Mouse (Mus musculus) forebrain, embryonic 16.5 days (tissue): ENCODE results near the gene Wdr27. TPM values are rescaled to one million over a fixed set of nuclear protein-coding genes. Genes with fewer than 3 reads are reported as not detected.
"Not testable (repeated sequence)": the region's sequence is repeated elsewhere in the genome, so short reads cannot be mapped to it uniquely, and the experiment has no call there.

Experiments used
- ATAC-seq: fragments of 200-750 bp; cut with Nextera tagmentation; 2 replicates; pipeline ENCODE4 v1.8.0; 2017; ENCODE audit warnings: mild to moderate bottlenecking, moderate library complexity
- H3K27ac ChIP-seq: fragments of 300-500 bp; sonication (generic); 2 replicates; pipeline ENCODE4 v1.5.1; 2014; ENCODE audit warnings: low read length, control low read depth
- H3K27me3 ChIP-seq: fragments of 300-500 bp; sonication (generic); replicated peaks from 2 replicates; pipeline ENCODE4 v1.6.1; 2014; ENCODE audit warnings: low read length; ENCODE audit not compliant: control insufficient read depth, insufficient read depth
- H3K36me3 ChIP-seq: fragments of 300-500 bp; sonication (generic); 2 replicates; pipeline ENCODE4 v1.6.1; 2014; ENCODE audit not compliant: control insufficient read depth, insufficient read depth
- H3K4me1 ChIP-seq: fragments of 300-500 bp; sonication (generic); replicated peaks from 2 replicates; pipeline ENCODE4 v1.6.1; 2014; ENCODE audit warnings: low read length; ENCODE audit not compliant: control insufficient read depth, insufficient read depth
- H3K4me2 ChIP-seq: fragments of 300-500 bp; sonication (generic); 2 replicates; pipeline ENCODE4 v1.6.1; 2014; ENCODE audit warnings: mild to moderate bottlenecking, low read length, control low read depth
- H3K4me3 ChIP-seq: fragments of 300-500 bp; sonication (generic); replicated peaks from 2 replicates; pipeline ENCODE4 v1.5.1; 2014; ENCODE audit warnings: mild to moderate bottlenecking, low read length, control low read depth
- H3K9ac ChIP-seq: fragments of 300-500 bp; sonication (generic); replicated peaks from 2 replicates; pipeline ENCODE4 v1.6.1; 2014; ENCODE audit warnings: low read depth, low read length, control low read depth
- H3K9me3 ChIP-seq: fragments of 300-500 bp; sonication (generic); 2 replicates; pipeline ENCODE4 v1.6.1; 2016; ENCODE audit warnings: low read length; ENCODE audit not compliant: control insufficient read depth
- WGBS: fragments of 180-500 bp; shearing (Covaris S2); extraction: QIAGEN DNeasy Blood & Tissue Kit; methylation state at CpG from one replicate; pipeline ENCODE4 v1.1.7; 2014; 5-methylcytosine and 5-hydroxymethylcytosine counted together
- polyA plus RNA-seq: library from polyadenylated mRNA; unstranded; fragments of >200 nt; fragmentation: Nextera tagmentation; extraction: Ambion mirVana; gene quantifications from 2 replicates; pipeline ENCODE4 v1.2.1, GENCODE M21; 2015

Gene Wdr27
- polyA plus RNA-seq, 1 experiment from 2014 or later = 6.3 TPM

DNA sequence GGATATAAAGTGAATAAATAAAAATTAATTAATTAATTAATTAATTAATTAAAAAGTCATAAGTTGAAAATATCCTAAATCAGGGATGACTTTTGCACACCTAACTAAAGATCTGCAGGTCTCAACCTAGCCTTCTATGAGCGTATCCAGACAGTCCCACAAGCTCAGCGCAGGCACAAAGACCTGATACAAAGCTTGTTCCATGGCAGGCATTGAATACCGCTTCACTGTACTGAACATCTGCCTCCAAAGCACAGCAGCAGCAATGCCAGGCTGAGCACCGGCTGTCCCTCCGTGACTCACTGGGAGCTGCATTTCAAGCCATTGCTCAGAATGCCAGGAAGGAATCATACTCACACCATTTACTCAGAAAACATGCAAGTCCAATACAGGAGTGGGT lies 32.2 kb downstream of the Wdr27 start:
- no peak overlapping the region for H3K27ac ChIP-seq
- H3K27me3 ChIP-seq = no peaks in the 10 kb centered on the region
- WGBS = 90% methylated on average over 5 of the region's 5 CpGs
- no peaks in the 10 kb centered on the region for H3K4me1 ChIP-seq
- no peak for ATAC-seq
- H3K4me2 ChIP-seq = no peak overlapping the region
- H3K4me3 ChIP-seq = no peak overlapping the region
- no peak overlapping the region for H3K9ac ChIP-seq
- no peaks in the 10 kb centered on the region for H3K9me3 ChIP-seq
- no peaks in the 10 kb centered on the region for H3K36me3 ChIP-seq

DNA sequence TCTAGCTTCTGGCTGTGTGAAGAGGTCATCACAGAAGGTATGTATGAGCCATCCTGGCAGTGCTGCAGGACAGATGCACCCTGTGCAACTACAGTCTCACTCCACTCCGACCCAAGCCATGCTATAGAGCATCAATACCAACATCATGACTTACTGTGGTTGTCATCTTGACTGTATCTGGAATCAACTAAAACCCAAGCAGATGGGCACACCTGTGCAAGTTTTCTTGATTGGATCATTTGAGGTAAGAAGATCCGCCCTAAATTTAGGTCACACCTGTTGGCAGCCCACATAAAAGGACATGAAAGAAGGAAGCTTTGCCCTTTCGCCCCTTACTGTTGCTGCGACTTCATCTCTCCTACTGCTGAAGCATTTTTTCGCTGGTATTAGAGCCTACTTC lies 33.6 kb downstream of the Wdr27 start:
- no peak overlapping the region for H3K4me3 ChIP-seq
- no peak overlapping the region for H3K9ac ChIP-seq
- H3K4me1 ChIP-seq = no peaks in the 10 kb centered on the region
- no peak overlapping the region for H3K4me2 ChIP-seq
- no peaks in the 10 kb centered on the region for H3K9me3 ChIP-seq
- H3K27ac ChIP-seq = no peak overlapping the region
- no peaks in the 10 kb centered on the region for H3K36me3 ChIP-seq
- H3K27me3 ChIP-seq = no peaks in the 10 kb centered on the region
- WGBS = 92% methylated on average over 5 of the region's 5 CpGs
- ATAC-seq = no peak

DNA sequence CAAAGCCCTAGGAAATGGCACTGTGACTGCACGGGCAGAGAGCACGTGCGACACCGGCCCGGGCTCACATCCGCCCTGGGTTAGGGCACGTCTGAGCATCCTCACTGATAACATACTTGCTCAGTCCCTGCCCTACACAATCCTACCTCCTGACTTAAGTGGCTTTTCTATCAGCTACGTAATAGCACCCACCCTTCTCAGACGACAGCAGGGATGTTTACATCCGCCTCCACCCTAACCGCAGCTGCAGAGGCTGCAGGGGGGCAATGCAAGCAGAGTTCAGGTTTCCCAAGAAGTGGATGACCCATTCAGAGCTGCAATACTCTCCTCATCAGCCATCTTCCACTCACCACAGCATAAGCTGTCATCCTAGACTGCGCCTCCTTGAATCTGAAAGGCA lies 35.8 kb downstream of the Wdr27 start:
- no peaks in the 10 kb centered on the region for H3K4me1 ChIP-seq
- no peaks in the 10 kb centered on the region for H3K9me3 ChIP-seq
- no peak for ATAC-seq
- WGBS = 78% methylated on average over 12 of the region's 12 CpGs
- no peaks in the 10 kb centered on the region for H3K27me3 ChIP-seq
- H3K4me3 ChIP-seq = no peak overlapping the region
- no peaks in the 10 kb centered on the region for H3K36me3 ChIP-seq
- no peak overlapping the region for H3K9ac ChIP-seq
- H3K4me2 ChIP-seq = no peak overlapping the region
- no peak overlapping the region for H3K27ac ChIP-seq

GRCm38 (mm10) chr17:14906611-14907010 lies 36.3 kb downstream of the Wdr27 start:
- no peak overlapping the region for H3K9ac ChIP-seq
- no peak for ATAC-seq

DNA sequence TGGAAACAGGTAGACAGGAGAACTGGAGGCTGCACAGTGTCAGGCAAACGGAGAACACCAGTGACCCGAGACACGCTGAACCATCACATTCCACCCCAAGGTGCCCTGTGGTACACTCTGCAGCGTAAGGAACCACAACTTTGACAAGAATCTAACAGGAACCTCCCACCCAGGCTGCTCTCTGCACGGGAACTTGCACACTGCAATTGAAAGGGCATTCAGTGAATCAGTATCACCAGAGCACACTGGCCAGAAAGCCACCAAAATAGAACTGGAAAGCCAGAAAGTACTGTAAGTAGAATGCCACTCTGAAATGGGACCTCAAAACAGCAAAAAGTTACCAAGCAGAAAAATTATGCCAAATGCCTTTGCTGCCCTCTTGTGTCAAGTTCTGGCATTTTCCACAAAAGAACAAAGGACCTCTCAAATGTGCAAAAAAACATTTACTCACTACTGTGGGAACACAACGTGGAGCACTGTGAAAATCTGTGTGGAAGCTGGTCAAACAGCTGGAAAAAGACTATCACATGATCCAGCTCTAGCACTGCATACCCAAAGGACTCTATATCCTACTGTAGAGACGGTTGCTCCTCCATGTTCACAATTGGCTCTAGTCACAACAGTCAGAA lies 38.2 kb downstream of the Wdr27 start:
- Histone ChIP-seq H3K4me3 (no peak overlapping the region), H3K27ac (no peak overlapping the region), H3K4me2 (no peak overlapping the region), H3K27me3 (no peaks in the 10 kb centered on the region), H3K9ac (no peak overlapping the region), H3K4me1 (no peaks in the 10 kb centered on the region), H3K9me3 (no peaks in the 10 kb centered on the region), H3K36me3 (no peaks in the 10 kb centered on the region)
- WGBS = 55% methylated on average over 7 of the region's 7 CpGs
- peak; percentile 79 for ATAC-seq

More at GRCm38 (mm10) chr17:14906611-14907010, 36.3 kb downstream of the Wdr27 start:
- Histone ChIP-seq H3K27me3 (no peaks in the 10 kb centered on the region), H3K9me3 (no peaks in the 10 kb centered on the region), H3K36me3 (no peaks in the 10 kb centered on the region), H3K4me2 (no peak overlapping the region), H3K27ac (no peak overlapping the region), H3K4me1 (no peaks in the 10 kb centered on the region), H3K4me3 (no peak overlapping the region)
- 33% methylated on average over 1 of the region's 1 CpGs for WGBS

DNA sequence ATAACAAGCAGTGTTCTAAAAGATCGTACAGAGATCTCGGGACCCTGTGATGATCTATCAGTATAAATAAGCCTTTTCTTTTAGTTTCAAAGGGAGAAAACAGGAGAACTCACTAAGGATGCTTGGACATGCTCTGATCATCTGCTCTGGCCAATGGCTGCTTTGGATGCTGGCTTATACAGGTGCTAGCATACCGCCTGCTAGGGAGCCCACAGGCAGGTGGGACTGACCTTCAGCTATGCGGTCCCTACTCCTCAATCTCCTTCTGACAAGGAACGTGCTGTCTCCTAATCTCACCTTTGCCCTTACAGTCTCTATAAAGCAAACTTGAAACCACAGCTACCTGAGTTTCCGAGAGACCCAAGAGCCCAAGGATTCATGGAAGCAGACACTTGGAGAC lies 38.8 kb downstream of the Wdr27 start:
- H3K4me1 ChIP-seq = no peaks in the 10 kb centered on the region
- no peak overlapping the region for H3K4me3 ChIP-seq
- no peak overlapping the region for H3K27ac ChIP-seq
- no peak overlapping the region for H3K9ac ChIP-seq
- H3K36me3 ChIP-seq = no peaks in the 10 kb centered on the region
- 90% methylated on average over 6 of the region's 6 CpGs for WGBS
- no peak overlapping the region for H3K4me2 ChIP-seq
- no peak for ATAC-seq
- H3K9me3 ChIP-seq = no peaks in the 10 kb centered on the region
- H3K27me3 ChIP-seq = no peaks in the 10 kb centered on the region

DNA sequence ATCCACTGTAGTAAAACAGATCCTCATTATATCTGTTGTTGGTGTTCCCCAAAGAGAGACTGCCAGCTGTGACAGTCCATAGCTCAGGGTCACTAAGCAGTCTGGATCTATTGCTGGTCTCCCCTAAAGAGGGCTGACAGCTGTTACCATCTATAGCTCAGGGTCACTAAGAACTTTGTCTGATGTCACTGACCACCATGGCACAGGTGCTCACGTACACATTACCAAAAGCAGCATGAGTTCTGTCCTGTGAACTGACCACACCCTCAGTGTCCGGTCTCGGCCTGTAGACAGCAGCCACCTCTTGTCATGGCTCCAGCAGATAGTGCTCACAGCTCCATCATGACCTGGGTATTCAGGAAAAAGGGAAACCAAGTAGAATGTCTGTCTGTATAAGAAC lies 39.7 kb downstream of the Wdr27 start:
- Histone ChIP-seq H3K27ac (no peak overlapping the region), H3K4me3 (no peak overlapping the region), H3K4me2 (no peak overlapping the region), H3K9ac (no peak overlapping the region), H3K36me3 (no peaks in the 10 kb centered on the region), H3K9me3 (no peaks in the 10 kb centered on the region), H3K4me1 (no peaks in the 10 kb centered on the region), H3K27me3 (no peaks in the 10 kb centered on the region)
- WGBS = 84% methylated on average over 3 of the region's 3 CpGs
- ATAC-seq = no peak

DNA sequence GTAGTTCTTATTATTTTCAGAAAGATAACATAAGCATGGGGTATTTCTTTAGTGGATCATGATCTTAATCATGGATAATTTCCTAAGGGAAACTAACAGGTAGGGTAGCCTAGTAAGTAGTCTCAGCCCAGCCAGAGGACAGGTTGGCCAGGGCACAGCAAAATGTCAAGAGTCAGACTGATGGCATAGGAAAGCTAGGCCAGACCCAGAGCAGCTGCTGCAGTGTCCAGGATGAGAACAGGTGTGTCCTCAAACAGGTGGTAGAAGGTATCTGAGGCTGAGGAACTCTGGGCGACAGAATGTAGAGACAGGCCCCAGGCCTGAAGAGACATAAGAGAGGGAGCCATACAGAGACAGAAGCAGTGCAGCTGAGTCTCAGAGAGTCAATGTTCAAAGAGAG lies 44.0 kb downstream of the Wdr27 start:
- no peak for ATAC-seq
- WGBS = 67% methylated on average over 1 of the region's 1 CpGs
- no peak overlapping the region for H3K4me2 ChIP-seq

DNA sequence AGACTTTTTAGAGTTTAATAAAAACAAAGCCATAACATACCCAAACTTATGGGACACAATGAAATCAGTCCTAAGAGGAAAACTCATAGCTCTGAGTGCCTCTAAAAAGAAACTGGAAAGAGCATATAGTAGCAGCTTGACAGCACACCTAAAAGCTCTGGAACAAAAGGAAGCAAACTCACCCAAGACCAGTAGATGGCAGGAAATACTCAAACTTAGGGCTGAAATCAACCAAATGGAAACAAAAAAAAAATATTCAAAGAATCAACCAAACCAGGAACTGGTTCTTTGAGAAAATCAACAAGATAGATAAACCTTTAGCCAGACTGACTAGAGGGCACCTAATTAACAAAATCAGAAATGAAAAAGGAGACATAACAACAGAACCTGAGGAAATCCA lies 47.9 kb downstream of the Wdr27 start:
- H3K4me3 ChIP-seq, H3K27ac ChIP-seq, H3K4me1 ChIP-seq, ATAC-seq, H3K9me3 ChIP-seq, H3K27me3 ChIP-seq, H3K9ac ChIP-seq, H3K36me3 ChIP-seq, H3K4me2 ChIP-seq: not testable (repeated sequence)

More for the DNA sequence above, 44.0 kb downstream of the Wdr27 start:
- Histone ChIP-seq H3K4me1 (no peaks in the 10 kb centered on the region), H3K9ac (no peak overlapping the region), H3K4me3 (no peak overlapping the region), H3K36me3 (no peaks in the 10 kb centered on the region), H3K27ac (no peak overlapping the region), H3K27me3 (no peaks in the 10 kb centered on the region), H3K9me3 (no peaks in the 10 kb centered on the region)

GRCm38 (mm10) chr17:14886933-14887332 lies 56.0 kb downstream of the Wdr27 start:
- Histone ChIP-seq H3K9me3 (no peaks in the 10 kb centered on the region), H3K27me3 (no peaks in the 10 kb centered on the region), H3K36me3 (no peaks in the 10 kb centered on the region), H3K9ac (no peak overlapping the region), H3K4me1 (no peaks in the 10 kb centered on the region), H3K4me3 (no peak overlapping the region), H3K27ac (no peak overlapping the region), H3K4me2 (no peak overlapping the region)
- no peak for ATAC-seq
- 40% methylated on average over 2 of the region's 2 CpGs for WGBS
